Mouse (Mus musculus): ENCODE data around the gene Lin54.

Lin54 gene

DNA sequence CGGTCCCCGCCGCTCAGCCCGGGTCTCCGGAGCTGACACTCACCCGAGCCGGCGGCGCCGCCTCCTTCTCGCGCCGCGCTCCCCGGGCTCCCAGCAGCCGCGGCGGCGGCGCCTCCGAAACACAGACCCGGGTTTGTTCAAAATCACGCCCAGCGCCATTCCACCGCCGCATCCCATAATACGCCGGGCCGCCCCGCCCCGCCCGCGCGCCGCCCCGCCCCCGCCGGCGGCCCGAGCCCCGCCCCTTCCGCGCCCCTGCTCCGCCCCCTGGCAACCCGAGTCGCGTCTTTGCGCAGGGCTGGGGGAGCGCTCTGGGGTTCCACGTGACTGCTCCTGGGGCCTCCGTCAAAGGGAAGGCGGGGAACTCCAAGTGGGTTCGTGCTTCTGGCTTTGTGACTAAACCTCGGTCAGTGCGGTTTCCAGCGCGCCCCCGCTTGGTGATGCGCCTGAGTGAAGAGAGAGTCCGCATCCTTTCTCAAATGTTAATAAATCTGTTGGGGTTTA lies at the start of gene Lin54:
TSS of gene Lin54 (minus strand) at position 182 of the 504 bp plus-strand sequence.
- peak; percentile 89 to 95 for DNase-seq

DNA sequence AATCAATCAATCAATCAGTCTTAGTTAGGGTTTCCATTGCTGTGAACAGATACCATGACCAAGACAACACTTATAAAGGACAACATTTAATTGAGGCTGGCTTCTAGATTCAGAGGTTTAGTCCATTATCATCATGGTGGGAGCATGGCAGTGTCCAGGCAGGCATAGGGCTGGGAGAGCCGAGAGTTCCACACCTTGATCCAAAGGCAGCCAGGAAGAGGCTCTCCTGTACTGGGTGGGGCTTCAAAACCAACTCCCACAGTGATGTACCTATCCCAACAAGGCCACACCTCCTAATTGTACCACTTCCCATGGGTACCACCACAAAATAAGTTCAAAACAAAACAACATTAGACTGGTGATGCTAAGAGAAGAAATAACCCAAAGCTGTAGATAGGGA lies 49.7 kb upstream of the Lin54 start:
- no peak for DNase-seq

DNA sequence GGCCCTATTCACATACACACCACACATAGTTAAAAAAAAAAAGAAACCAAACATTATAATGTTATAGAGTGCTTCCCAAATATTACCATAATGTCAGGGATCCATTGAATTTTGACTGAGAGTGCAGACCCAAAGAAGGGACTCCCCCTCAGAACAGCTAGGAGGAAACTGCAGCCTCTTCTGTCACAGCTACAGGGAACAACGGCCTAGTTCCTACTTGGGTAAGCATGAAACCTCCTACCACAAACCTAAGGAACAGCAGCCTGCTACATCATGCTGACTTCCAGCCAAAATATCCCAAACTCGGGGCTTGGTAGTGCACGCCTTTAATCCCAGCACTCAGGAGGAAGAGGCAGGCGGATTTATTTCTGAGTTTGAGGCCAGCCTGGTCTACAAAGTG lies 48.9 kb upstream of the Lin54 start:
- DNase-seq: no peak

DNA sequence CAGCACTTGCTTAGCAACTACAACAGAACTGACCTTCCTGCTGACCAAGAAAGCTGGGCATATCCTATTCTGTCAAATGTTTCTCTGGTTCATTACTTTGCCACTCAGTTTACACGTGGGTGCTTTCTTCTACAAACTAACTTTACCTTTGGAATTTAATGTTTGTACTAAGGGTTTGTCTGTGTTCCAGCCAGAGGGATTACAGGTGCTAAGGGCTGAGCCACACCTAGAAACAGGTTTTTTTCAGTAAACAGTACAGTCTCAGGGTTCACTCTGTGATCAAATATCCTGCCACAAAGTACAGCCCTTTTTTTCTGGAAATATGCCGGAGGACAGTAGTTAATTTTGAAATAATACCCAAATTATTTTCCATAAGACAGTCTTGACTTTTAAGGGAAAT lies 47.8 kb upstream of the Lin54 start:
- no peak for DNase-seq

DNA sequence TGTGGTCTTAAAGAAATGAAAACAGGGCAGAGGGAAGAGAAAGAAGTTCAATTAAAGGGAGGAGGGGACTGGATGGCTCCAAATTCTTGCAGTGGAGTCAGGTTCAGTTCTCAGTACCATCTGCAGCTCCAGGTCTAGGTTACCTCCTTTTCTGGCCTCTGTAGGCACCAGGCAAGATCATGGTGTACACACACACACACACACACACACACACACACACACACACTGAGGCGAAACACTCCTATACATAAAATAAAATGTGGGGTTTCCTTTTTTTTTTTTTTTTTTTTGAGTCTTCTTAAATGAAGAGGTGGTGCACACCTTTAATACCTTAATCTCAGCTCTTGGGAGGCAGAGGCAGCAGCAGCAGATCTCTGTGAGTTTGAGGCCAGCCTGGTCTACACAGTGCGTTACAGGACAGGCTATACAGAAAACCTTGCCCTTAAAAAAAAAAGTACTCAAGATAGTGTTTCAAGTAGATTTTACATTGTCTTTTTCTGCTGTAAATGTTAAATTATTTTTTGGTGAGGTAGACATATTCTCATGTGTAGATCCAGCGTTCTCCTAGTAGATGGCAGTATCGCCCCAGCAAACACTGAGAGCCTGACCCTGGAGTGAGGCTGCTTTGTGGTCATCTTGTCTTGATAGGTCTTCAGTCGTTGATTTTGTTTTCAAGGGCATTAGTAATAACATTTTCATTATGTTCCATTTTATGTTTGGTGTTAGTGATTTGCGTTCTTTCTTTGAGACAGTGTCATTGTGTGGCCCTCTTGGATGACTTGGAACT lies 46.0 kb upstream of the Lin54 start:
- no peak for DNase-seq

DNA sequence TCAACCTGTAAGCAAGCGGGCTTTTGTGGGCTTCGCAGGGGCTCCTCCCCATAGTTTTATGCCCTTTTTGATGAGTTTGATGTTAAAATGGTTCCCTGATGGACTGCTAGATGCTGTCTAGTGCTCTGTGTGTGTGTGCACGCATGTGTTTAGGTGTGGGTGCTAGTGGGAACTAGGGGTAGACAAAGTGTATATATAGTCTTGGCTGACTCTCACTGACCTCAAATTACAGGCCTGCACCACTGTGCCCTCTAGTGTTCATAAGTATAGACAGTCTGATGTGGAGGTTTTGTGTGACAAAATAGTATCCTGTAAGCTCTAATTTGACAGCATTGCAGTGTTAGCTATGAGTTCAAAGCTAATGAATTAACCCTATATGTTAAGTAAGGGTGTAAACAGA lies 36.2 kb upstream of the Lin54 start:
- peak in 1 of 2 experiments; percentile 34 for DNase-seq

DNA sequence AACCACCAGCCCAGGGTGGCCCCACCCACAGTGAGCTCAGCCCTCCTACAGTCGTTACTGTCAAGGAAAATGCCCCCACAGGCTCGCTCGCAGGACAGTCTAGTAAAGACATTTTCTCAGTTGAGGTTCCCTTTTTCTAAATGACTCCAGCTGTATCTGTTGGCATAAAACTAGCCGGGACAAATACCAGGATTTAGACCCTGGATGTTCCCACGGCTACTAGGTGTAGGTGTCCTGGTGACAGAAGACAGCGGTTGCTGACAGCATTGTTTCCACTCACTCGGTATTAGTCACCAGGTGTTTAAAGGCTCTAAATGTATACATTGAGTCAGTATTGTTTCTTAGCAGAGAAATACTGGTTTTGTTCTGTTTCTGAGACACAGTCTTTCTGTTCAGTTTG lies 35.4 kb upstream of the Lin54 start:
- DNase-seq: no peak

DNA sequence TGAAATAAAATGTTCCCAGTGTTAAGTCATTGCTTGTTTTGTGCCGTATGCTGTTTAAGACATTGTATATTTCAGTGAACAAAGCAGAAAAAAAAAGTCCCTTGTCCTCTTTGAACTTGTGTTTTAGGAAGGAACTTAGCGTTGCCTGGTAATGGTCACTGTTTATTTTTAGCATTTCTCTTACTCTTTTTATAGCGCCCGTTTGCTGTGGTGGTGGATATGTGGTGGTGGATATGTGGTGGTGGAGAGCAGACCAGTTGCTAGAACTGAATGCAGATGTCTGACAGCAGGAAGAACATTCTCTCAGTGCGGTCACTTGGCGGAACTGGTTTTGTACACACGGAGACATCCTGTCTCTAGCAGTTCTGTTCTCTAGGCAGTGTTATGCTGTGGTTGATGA lies 25.7 kb upstream of the Lin54 start:
- DNase-seq: peak in 1 of 2 experiments; percentile 12

DNA sequence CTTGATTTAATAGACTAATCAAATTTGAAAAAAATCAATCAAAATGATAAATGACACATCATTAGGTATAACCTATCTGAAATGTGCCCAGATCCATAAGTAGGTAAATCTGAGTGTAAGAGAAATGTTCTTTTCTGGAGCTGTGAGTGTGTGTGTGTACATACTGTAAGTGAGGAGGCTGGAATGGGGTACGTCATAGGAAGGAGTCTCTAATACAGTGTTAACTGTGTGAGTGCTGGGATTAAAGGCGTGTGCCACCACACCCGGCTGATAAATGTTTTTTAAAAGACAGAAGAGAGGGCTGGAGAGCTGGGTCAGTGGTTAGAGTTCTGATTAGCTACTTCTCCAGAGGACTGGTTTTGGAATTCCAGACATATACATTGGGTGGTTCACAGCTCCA lies 25.2 kb upstream of the Lin54 start:
- no peak for DNase-seq

DNA sequence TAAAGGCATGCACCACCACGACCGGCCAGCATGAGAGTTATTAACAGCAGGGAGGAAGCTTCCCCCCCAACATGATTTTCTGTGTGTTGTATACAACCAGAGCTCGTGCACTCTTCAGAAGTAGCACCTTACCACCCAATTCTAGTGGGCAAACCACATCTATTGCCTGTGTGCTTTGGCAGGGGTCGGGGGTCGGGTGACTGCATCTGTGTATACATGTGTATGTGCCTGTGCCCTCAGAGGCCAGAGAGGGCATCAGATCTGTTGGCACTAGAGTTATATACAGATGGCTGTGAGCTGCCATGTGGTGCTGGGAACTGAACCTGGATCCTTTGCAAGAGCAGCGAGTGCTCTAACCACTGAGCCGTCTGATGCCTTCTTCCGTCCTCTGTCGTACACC lies 24.5 kb upstream of the Lin54 start:
- DNase-seq: no peak

DNA sequence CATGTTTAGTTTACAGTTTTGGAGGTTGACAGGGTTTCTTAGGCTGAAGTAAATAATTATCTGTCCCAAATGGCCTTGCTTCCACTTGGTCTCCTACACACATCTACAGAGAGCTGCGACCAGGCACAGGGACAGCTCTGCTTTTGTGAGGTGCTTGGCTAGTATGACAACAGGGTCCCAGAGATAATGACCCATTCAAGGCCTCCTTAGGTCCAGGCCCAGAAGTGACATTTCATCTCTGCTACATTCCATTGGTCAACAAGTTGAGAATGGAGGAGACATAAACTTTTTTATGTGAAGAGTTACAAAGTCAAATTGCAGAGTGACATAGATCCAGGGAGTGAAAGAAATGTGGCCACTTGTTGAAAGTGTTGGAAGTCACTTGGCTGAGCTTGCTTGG lies 22.9 kb upstream of the Lin54 start:
- DNase-seq: no peak

DNA sequence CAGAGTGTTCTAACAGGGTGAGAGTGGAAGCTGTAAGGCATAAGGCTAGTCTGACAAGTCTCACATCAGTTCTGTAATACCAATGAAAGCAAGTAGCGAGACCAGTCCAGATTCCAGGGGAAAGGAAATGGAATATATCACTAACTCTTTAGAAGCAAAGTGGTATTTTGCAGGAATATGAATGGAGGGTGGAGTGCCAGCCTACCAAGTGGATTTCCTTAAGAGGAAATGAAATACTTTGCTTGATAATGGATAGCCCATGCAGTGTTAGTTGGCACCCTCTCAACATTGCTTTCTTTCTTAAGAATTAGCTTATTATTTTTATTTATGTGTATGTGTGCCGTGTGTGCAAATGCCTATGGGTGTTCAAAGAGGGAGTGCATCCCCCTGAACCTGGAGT lies 19.8 kb upstream of the Lin54 start:
- no peak for DNase-seq

DNA sequence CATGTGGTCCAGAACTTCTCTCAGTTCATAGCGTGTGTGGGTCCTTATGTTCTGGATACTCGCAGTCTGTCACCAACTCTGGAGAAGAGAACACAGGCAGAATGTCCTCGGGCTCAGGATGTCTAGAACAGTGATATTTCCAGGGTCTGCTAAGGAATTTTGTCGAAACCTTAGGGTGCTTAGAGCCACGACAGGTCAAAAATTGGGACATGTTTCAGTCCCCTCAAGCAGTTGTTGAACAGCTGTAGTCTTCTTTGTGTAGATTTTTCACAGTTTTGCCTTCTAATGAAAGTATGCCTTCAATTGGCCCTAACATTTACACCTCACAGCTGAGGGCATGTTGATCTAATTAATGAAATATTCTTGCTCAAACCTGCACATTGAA lies 18.6 kb upstream of the Lin54 start:
- no peak for DNase-seq

DNA sequence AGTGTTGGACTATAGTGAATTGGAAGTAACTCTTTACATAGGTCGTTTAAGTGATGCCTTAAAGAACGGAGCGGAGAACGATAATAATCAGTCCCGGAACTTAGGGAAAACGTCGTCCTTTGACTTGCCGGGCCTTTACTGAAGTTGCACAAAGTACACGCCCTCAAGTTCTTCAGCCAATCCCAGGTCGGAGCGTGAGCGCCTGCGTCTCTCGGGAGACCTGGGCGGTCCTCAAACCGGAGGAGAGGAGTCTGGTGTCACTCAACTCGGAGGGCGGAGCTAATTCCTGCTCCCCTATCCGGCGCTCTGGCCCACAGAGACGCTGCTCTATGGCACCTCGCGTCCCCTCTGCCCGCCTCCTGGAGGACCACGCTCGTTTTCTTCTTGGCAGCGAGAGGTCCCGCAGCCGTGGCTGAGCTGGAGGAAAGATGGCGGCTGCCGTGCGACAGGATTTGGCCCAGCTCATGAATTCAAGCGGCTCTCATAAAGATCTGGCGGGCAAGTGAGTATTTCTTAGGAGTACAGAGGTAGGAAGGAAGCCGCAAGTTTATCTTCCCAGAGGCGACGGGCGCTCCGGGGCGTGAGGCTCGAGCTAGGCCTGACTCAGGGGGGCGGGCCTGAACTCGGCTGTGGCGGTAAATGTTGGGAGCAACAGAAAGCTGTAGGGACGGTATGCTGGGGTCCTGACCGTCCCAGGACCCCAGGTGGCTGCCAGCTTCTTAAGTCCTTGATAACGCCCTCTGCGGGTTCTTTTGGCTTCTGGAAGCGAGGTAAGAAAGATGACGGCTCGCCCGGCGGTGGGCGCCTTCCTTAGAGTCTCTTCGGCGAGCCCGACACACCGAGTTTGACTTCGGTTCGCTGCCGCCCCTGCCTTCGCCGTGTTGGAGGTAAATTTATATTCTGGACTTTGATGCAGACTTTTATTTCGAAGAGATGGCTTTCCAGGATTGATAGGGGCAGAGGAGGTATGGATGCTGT lies 17.9 kb upstream of the Lin54 start, which contains the start of gene Cops4:
TSS of gene Cops4 (plus strand) at position 261 of the 978 bp plus-strand sequence.
- DNase-seq: peak; percentile 98 to 99

DNA sequence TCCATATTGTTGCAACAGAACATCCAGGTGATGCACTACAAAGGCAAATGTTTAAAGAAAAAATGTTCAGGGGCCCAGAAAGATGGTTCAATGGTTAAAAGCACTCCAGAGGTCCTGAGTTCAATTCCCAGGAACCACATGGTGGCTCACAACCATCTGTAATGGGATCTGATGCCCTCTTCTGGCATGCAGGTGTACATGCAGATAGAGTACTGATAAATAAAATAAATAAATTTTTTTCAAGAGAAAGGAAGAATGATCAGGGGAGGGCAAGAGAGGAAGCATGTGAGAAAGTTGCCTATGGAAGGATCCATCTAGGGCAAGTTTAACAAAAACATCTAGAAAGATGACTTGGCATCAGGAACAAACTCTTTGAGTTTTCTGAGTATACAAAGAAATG lies 12.1 kb upstream of the Lin54 start:
- DNase-seq: no peak

DNA sequence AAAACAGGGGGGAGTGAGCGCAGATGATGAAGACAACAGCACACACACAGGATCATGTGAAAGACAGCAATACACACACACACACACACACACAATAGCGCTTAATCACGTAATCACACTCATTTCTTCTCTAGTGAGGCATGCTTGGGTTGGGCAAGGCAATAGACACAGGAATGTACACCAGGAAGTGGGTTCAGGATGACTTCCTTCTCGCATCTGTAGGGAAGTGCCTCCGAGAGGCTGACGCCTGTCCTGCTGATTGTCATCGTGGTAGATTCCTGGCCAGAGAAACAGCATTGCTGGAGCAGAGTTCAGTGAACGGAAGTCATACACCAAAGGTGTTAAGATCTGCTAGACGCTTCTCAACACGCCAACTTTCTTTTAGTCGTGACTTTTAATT lies 8.8 kb upstream of the Lin54 start:
- DNase-seq: no peak

DNA sequence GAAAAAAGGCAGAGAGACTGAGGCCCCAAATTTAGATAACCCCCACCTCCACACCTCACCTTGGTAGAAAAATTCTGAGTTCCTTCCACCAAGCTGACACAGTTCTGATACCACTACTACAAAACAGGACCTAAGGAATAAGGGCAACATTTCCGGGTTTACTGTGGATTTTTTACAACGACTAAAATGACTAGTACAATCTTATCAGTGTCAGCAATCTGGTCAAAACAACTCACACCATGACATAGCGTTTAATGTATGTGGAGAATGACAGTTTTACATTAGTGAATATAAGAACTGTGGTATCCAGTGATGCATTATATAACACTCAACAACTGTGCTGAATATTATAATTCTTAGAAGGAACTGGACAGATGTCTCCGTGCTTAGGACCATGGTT lies 828 bp upstream of the Lin54 start:
- DNase-seq: no peak

DNA sequence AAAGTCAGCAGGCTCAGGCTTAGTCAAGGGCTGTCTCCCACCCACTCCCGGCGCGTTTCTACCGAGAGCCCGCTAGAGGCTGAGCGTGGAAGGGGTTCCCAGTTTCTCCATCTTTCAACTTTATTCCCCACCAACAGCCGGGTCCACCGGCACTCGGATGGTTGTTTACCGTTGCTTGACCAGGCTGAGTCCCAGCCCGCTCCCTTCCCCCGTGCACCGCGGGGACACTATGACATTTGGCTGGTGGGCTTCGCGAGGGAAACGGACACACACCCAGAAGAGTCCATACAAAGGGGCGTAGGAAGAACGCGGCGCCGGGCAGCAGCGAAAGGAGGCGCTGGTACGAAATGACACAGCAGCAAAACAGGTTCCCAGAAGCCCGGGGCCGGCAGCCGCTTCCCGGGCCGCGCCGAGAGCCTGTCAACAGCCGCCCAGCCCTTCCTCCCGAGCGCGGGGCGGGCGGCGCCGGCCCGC lies 571 bp downstream of the Lin54 start:
- peak; percentile 14 to 47 for DNase-seq

DNA sequence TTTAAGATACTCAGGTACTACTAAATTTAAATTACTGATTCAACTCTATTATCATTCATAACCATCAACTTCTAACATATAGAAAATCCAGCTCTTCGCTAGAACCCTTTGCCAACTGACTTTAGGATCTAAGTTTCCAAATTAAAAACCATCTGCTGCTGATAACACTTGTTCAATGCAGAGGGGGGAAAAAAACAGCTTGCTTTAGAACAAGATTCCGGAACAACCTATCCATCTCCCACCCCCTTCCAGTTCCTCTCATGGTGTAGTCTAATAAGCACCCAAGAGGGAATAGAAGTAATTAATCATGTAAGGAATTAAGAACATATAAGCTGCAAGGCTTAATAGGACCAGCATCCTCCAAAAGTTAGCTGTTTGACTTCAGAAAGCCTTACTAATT lies 1.2 kb downstream of the Lin54 start:
- no peak for DNase-seq

DNA sequence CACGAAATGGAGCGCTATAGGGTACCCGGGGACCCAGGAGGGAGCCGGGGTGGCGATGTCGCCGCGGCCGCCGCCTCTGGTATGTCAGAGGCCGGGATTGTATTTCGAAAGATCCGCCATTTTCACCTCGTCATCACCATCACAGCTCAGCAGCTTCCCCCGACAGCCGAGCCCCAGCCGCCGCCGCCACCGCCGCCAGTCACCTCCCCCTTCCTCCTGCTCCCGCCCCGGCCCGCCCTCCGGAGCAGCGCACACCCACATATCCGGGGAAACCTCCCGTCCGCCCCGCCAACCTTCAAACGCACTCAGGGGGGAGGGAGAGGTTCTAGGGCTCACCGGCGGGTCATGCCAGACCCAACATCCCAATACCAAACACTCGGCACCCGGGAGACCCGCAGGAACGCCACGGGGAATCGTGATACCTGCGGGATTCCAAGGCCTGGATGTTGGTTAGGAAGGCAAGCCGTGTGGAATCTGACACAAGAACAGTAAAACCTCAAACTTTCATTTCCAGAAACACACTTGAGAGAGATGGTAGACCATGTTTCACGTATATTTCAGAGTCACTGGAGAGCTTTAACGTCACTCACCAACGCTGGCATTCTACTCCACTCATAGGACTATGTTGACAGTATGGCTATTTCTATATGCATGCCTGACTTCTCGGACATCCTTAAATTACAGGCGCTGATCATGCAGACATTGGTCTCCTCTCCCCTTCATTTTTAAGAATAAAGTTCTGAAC lies 1.8 kb downstream of the Lin54 start:
- peak; percentile 83 to 93 for DNase-seq

DNA sequence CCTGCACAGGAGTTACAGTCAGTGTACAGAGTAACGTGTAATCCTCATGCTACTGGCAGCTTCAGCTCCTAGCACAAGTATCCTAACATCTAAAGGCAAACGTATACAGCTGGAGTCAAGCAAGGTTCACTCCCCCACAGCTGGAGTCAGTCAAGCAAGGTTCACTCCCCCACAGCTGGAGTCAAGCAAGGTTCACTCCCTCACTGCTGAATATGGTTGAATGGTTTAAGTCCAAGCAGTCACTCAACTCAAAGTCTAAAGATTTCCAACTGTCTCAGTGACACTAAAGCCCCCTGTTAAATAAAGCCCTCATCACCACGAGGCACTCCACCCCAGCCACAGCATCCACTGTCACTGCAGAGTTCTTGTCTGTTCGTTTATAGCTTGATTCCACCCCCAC lies 8.7 kb downstream of the Lin54 start:
- DNase-seq: no peak

DNA sequence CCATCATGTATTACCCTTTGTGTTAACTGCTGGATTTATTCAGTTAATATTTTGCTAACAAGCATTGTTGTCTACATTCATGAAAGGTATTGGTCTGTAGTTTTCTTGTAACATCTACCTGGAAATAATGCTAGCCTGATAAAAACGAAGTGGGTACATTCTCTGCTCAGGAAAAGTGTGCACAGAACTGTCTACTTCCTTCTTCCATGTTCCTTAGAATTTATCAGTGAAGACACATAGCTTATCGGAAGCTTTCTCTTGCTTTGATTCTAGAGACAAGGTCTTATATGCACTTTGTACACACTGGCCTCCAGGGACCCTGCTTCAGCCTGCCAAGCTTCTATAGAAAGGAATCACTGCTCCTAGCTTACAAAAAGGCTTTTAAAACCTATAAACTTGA lies 11.1 kb downstream of the Lin54 start:
- DNase-seq: no peak

DNA sequence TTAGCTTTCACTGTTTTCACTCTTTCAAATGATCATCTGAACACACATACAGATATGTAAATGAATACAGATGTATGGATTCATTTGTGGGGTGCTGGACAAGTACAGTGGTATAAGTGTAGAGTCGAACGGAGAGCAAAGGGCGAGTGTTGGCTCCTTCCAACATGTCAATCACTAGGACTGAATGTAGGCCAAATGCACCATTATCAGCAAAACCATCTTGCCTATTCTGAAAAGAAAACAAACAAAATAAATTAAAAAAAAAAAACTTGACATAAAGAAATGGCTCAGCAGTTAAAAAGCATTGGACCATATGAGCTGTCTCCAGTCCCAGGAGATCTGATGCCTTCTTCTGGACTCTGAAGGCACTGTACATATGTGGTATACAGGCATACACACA lies 12.2 kb downstream of the Lin54 start:
- no peak for DNase-seq
